Mouse (Mus musculus): Measurements from ENCODE around the gene Tmem234. TPM values are rescaled to one million over a fixed set of nuclear protein-coding genes. Genes with fewer than 3 reads are reported as not detected.

Gene Tmem234
- polyA plus RNA-seq, 1 experiment: 156 TPM

- DNase-seq (ENCODE audit: low read depth): no peak
- no peak for TF ChIP-seq CTCF (IDR thresholded peaks at IDR 0.05; ENCODE audit: borderline replicate concordance, extremely low read depth, insufficient read depth, insufficient read length)
- no peak for TF ChIP-seq POLR2A (IDR thresholded peaks at IDR 0.05; ENCODE audit: borderline replicate concordance, extremely low read depth, insufficient read depth, insufficient read length, poor library complexity, severe bottlenecking)
Measured at GRCm38 (mm10) chr4:129615801-129616290, 15.4 kb downstream of the Tmem234 start.

DNA sequence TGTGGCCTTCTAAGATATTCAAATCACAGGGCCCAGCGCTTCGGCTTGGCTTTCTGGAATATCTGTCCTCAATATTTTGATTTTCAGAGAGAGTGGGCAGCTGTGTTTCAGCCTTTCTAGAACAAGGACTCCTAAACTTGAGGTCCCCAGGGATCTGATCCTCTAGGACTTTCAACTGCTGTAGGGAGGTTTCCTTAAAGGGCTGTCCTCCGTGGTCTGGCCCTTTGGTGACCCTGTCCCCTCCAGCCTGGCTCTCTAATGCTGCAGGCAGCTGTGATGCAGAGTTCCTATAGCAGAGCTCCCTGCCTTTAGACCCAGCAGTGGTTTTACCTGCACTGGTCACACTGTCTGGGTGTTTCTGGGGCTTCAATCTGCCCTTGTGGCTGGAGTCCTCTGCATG lies 16.2 kb downstream of the Tmem234 start:
- DNase-seq (ENCODE audit: low read depth): no peak
- no peak for TF ChIP-seq CTCF (IDR thresholded peaks at IDR 0.05; ENCODE audit: borderline replicate concordance, extremely low read depth, insufficient read depth, insufficient read length)
- no peak for TF ChIP-seq POLR2A (IDR thresholded peaks at IDR 0.05; ENCODE audit: borderline replicate concordance, extremely low read depth, insufficient read depth, insufficient read length, poor library complexity, severe bottlenecking)

GRCm38 (mm10) chr4:129617121-129617641 lies 16.7 kb downstream of the Tmem234 start:
- no peak for DNase-seq (ENCODE audit: low read depth)
- TF ChIP-seq POLR2A (IDR thresholded peaks at IDR 0.05; ENCODE audit: borderline replicate concordance, extremely low read depth, insufficient read depth, insufficient read length, poor library complexity, severe bottlenecking) (no peak), CTCF (IDR thresholded peaks at IDR 0.05; ENCODE audit: borderline replicate concordance, extremely low read depth, insufficient read depth, insufficient read length) (no peak)

GRCm38 (mm10) chr4:129618031-129618430 lies 17.6 kb downstream of the Tmem234 start:
- no peak for DNase-seq (ENCODE audit: low read depth)
- no peak for TF ChIP-seq POLR2A (IDR thresholded peaks at IDR 0.05; ENCODE audit: borderline replicate concordance, extremely low read depth, insufficient read depth, insufficient read length, poor library complexity, severe bottlenecking)
- no peak for TF ChIP-seq CTCF (IDR thresholded peaks at IDR 0.05; ENCODE audit: borderline replicate concordance, extremely low read depth, insufficient read depth, insufficient read length)

DNA sequence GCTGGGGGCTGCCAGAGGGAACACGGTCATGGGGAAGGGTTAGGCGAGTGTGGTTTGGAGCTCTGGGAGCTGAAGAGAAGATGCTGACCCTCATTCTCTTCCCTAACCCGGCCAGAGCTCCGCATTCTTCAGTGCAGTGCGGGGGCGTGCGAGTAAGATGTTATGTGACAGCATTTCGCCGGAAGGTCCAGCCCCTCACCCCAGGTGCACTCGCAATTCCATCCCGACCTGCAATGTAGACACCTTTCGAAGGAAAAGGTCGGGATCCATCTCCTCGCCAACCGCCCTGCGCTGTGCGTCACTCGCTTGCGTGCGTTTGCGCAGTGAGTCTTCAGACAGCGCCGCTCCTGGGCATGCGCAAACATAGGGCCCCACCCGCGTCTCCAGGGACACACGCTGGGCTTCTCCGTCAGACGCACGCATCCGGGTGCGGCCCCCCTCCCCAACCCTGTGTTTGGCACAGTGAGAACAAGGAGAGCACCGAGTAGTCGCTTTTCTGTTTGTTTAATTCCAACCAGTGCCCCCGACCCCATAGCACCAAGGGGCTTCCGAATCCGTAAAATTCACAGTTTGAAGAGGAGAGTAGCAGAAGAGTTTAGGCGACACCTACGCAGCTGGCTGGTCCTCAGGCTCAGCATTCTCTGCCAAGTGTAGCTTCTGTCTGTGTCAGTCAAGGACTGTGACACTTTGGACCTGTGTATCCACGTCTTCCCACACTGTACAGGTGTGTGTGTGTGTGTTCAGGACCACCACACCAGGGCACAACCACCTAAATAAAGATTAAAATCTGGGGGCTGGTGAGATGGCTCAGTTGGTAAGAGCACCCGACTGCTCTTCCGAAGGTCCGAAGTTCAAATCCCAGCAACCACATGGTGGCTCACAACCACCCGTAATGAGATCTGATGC lies 18.6 kb downstream of the Tmem234 start, which contains the start of gene Iqcc:
Gene Iqcc, minus strand, starts transcription at position 314 of the 906 bp plus-strand sequence.
- peak; percentile 98 for DNase-seq (ENCODE audit: low read depth)
- peak; percentile 80; the same call in 1 of the 2 replicates for TF ChIP-seq POLR2A (IDR thresholded peaks at IDR 0.05; ENCODE audit: borderline replicate concordance, extremely low read depth, insufficient read depth, insufficient read length, poor library complexity, severe bottlenecking)
- no peak for TF ChIP-seq CTCF (IDR thresholded peaks at IDR 0.05; ENCODE audit: borderline replicate concordance, extremely low read depth, insufficient read depth, insufficient read length)

DNA sequence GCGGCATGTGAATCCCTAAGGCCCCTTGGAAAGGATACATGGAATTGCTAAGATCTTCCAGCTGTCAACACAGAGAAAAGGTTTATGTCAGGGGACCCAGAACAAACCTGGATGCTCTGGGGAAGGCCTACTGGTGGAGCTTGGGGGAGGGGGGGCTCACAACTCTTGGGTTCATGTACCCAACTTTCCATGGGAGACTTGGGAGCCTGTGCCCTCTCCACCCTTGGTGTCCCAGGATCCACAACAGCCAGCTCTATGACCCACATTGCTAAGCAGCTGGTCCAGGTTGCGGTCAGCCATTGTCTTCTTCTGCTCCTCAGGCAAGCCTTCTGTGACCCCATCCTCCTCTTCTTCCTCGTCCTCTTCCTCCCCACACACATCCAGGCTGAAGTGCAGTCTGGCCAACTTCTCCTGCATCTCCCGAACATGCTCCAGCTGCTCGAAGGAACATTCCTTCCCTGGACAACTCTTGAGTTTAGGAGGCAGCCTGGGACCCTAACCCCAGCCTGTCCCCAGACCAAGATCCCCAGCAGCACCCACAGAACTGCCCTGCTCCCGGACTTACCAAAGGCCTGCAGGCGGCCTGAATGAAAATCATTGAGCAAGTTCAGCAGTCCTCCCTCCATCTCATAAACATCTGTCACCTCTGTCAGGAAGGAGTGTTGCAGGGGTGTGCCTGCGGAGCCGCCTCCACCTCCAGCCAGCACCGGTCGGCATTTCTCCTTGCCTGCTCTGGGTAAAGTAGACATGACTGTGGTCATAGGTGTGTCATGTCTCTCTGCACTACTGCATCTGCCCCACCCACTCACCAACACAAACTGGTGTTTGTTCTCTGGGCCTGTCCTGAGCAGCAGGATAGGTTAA lies 20.2 kb downstream of the Tmem234 start:
- no peak for DNase-seq (ENCODE audit: low read depth)
- TF ChIP-seq POLR2A (IDR thresholded peaks at IDR 0.05; ENCODE audit: borderline replicate concordance, extremely low read depth, insufficient read depth, insufficient read length, poor library complexity, severe bottlenecking): no peak

DNA sequence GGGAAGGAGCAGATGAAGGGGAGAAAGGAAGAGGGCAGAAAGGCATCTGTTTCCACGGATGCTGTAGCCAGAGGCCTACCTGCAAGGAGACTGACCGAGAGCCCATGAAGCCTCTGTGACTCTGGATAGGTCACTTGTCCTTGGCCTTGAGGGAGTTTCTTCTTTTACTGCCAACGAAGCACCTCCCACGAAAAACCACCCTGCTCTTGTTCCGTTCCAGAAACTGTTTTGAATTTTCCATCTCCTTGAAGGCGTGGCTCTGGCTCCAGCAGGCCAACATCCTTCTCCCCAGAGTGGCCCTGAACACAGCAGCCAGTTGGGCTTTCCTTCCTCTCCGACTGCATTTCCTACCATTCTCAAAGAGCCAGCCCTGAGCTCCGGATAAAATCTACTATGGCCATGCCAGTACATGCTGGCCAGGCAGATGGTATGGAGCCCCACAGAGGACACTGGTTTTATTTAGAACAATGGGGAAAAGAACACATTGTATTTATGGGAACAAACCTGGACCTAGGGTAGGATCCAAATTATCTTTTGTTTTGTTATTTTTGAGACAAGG lies 20.9 kb downstream of the Tmem234 start:
- TF ChIP-seq POLR2A (IDR thresholded peaks at IDR 0.05; ENCODE audit: borderline replicate concordance, extremely low read depth, insufficient read depth, insufficient read length, poor library complexity, severe bottlenecking): no peak
- TF ChIP-seq CTCF (IDR thresholded peaks at IDR 0.05; ENCODE audit: borderline replicate concordance, extremely low read depth, insufficient read depth, insufficient read length): no peak
- DNase-seq (ENCODE audit: low read depth): no peak

- TF ChIP-seq POLR2A (IDR thresholded peaks at IDR 0.05; ENCODE audit: borderline replicate concordance, extremely low read depth, insufficient read depth, insufficient read length, poor library complexity, severe bottlenecking): no peak
- no peak for TF ChIP-seq CTCF (IDR thresholded peaks at IDR 0.05; ENCODE audit: borderline replicate concordance, extremely low read depth, insufficient read depth, insufficient read length)
Measured at GRCm38 (mm10) chr4:129622120-129622802, 21.8 kb downstream of the Tmem234 start.

GRCm38 (mm10) chr4:129622803-129623535 lies 22.5 kb downstream of the Tmem234 start:
- no peak for DNase-seq (ENCODE audit: low read depth)
- no peak for TF ChIP-seq POLR2A (IDR thresholded peaks at IDR 0.05; ENCODE audit: borderline replicate concordance, extremely low read depth, insufficient read depth, insufficient read length, poor library complexity, severe bottlenecking)
- TF ChIP-seq CTCF (IDR thresholded peaks at IDR 0.05; ENCODE audit: borderline replicate concordance, extremely low read depth, insufficient read depth, insufficient read length): no peak

More at GRCm38 (mm10) chr4:129622120-129622802, 21.8 kb downstream of the Tmem234 start:
- DNase-seq (ENCODE audit: low read depth): no peak

DNA sequence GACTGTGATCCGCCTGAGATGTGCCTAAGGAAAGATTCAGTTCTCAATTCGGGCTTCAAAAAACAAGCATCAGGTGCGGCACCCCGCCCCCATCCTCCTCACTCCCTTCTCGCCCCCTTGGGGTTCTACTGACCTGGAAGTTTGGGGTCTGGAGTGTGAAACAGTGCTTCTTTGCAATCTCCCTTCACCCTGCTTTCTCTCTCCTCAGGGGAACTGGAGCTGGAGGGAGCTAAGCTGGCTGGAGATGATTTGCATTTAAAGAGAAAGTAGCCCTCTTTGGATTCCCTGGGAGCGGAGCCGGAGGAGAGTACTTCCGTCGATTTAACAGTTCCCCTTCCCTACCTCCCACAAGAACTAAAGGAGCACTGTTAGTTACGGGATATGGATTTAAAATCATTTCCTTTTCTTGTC lies 23.2 kb downstream of the Tmem234 start, which contains the start of gene Ccdc28b:
Gene Ccdc28b, minus strand, starts transcription at position 267 of the 411 bp plus-strand sequence.
- no peak for TF ChIP-seq POLR2A (IDR thresholded peaks at IDR 0.05; ENCODE audit: borderline replicate concordance, extremely low read depth, insufficient read depth, insufficient read length, poor library complexity, severe bottlenecking)
- TF ChIP-seq CTCF (IDR thresholded peaks at IDR 0.05; ENCODE audit: borderline replicate concordance, extremely low read depth, insufficient read depth, insufficient read length): no peak
- peak; percentile 88 for DNase-seq (ENCODE audit: low read depth)
